Comparison of ENCODE assay signal across 10 mouse cellular contexts in genomic region chr2:90886436-90886835, GRCm38 (mm10). TPM values are rescaled to one million over a fixed set of nuclear protein-coding genes. Genes with fewer than 3 reads are reported as not detected.
DNase-seq lines count a peak whose midpoint lies in the region; ATAC-seq and TF ChIP-seq lines count a peak whose summit lies in the region.
"Had no signal": no experiment of that assay in that cellular context is flagged by ENCODE, and none has a peak within 500 bp of the region (broad histone marks: within the 10 kb centered on the region; RNA-seq: fewer than 3 reads in every experiment).

No protein-coding gene starts in this region.

- no peak for TF ChIP-seq EP300 in heart, postnatal 0 days (IDR thresholded peaks at IDR 0.05; ENCODE audit: low read depth)

- WGBS in heart, postnatal 0 days: 58% methylated on average over 6 of the region's 6 CpGs
- 26% methylated on average over 6 of the region's 6 CpGs for WGBS in embryonic facial prominence, embryonic 15.5 days
- 17% methylated on average over 6 of the region's 6 CpGs for WGBS in hindbrain, embryonic 16.5 days
- WGBS in neural tube, embryonic 11.5 days: 29% methylated on average over 6 of the region's 6 CpGs

- H3K9ac ChIP-seq in heart, postnatal 0 days (replicated peaks; ENCODE audit: low read depth, low read length): no peak overlapping the region
- H3K9ac ChIP-seq in embryonic facial prominence, embryonic 15.5 days: no peak overlapping the region
- H3K9ac ChIP-seq in hindbrain, embryonic 16.5 days (ENCODE audit: low read depth, low read length): peak overlapping the region; percentile 71
- peak overlapping the region; percentile 72 for H3K9ac ChIP-seq in neural tube, embryonic 11.5 days (ENCODE audit: low read length)

- peak overlapping the region; percentile 76 for H3K4me2 ChIP-seq in heart, postnatal 0 days (ENCODE audit: low read depth, low read length)
- H3K4me2 ChIP-seq in embryonic facial prominence, embryonic 15.5 days (replicated peaks): peak overlapping the region; percentile 98
- H3K4me2 ChIP-seq in hindbrain, embryonic 16.5 days (ENCODE audit: low read length): peak overlapping the region; percentile 54
- H3K4me2 ChIP-seq in neural tube, embryonic 11.5 days (ENCODE audit: low read depth): peak overlapping the region; percentile 90

- no peaks in the 10 kb centered on the region for H3K36me3 ChIP-seq in heart, postnatal 0 days (replicated peaks; ENCODE audit: control insufficient read depth, insufficient read depth, low read length)
- H3K36me3 ChIP-seq in embryonic facial prominence, embryonic 15.5 days: no peaks in the 10 kb centered on the region
- H3K36me3 ChIP-seq in hindbrain, embryonic 16.5 days (ENCODE audit: control insufficient read depth, insufficient read depth, low read length): no peaks in the 10 kb centered on the region
- H3K36me3 ChIP-seq in neural tube, embryonic 11.5 days (ENCODE audit: control insufficient read depth, insufficient read depth, low read length): no peaks in the 10 kb centered on the region

- DNase-seq in heart, postnatal 0 days (ENCODE audit: low spot score): no peak
- DNase-seq in heart, adult 9 months (ENCODE audit: low spot score in 2 of 2): no peak
- DNase-seq in neural tube, embryonic 11.5 days (ENCODE audit: low spot score): no peak
- no peak for DNase-seq in thymus, postnatal 25 days
- DNase-seq in B cell, adult 2 months: no peak
- DNase-seq: heart, adult 2 months; lung, adult 18-20 months had no signal

- H3K27me3 ChIP-seq in heart, postnatal 0 days (ENCODE audit: control insufficient read depth, insufficient read depth, low read length): peaks cover 42% of the 10 kb centered on the region
- peaks cover 38% of the 10 kb centered on the region for H3K27me3 ChIP-seq in embryonic facial prominence, embryonic 15.5 days
- H3K27me3 ChIP-seq in hindbrain, embryonic 16.5 days (replicated peaks; ENCODE audit: control insufficient read depth, insufficient read depth, low read length): 0 out of 2 replicates have a peak, but pooled peaks cover 2% of the 10 kb centered on the region
- peaks cover 42% of the 10 kb centered on the region for H3K27me3 ChIP-seq in neural tube, embryonic 11.5 days (ENCODE audit: control insufficient read depth, insufficient read depth, low read length)

- no peak for TF ChIP-seq CTCF in heart, postnatal 0 days (IDR thresholded peaks at IDR 0.05; ENCODE audit: low read depth)

- no peak overlapping the region for H3K27ac ChIP-seq in heart, postnatal 0 days (ENCODE audit: low read depth)
- H3K27ac ChIP-seq in embryonic facial prominence, embryonic 15.5 days (replicated peaks): no peak overlapping the region
- peak overlapping the region; percentile 85 for H3K27ac ChIP-seq in hindbrain, embryonic 16.5 days (ENCODE audit: low read depth, low read length)
- H3K27ac ChIP-seq in neural tube, embryonic 11.5 days (ENCODE audit: low read depth, low read length): no peak overlapping the region
- H3K27ac ChIP-seq: heart, adult 2 months had no signal

- ATAC-seq in heart, postnatal 0 days (ENCODE audit: insufficient read depth, low read depth): no peak
- no peak for ATAC-seq in embryonic facial prominence, embryonic 15.5 days (ENCODE audit: insufficient number of reproducible peaks, low FRiP score, low TSS enrichment, low read depth)
- ATAC-seq in hindbrain, embryonic 16.5 days: no peak
- no peak for ATAC-seq in neural tube, embryonic 11.5 days (ENCODE audit: insufficient read depth, low FRiP score, low TSS enrichment)
- no peak for ATAC-seq in CD4-positive, CD25-positive, alpha-beta regulatory T cell, adult 4 months

- peaks cover 22% of the 10 kb centered on the region for H3K4me1 ChIP-seq in heart, postnatal 0 days (ENCODE audit: control insufficient read depth, insufficient read depth)
- H3K4me1 ChIP-seq in embryonic facial prominence, embryonic 15.5 days: peaks cover 30% of the 10 kb centered on the region
- peaks cover 31% of the 10 kb centered on the region for H3K4me1 ChIP-seq in hindbrain, embryonic 16.5 days (ENCODE audit: control insufficient read depth, insufficient read depth, low read depth, low read length)
- H3K4me1 ChIP-seq in neural tube, embryonic 11.5 days (ENCODE audit: control insufficient read depth, insufficient read depth, low read length): peaks cover 5% of the 10 kb centered on the region; the same call in 1 of the 2 replicates

- no peaks in the 10 kb centered on the region for H3K9me3 ChIP-seq in heart, postnatal 0 days (replicated peaks; ENCODE audit: control insufficient read depth, low read length)
- no peaks in the 10 kb centered on the region for H3K9me3 ChIP-seq in embryonic facial prominence, embryonic 15.5 days (replicated peaks)
- H3K9me3 ChIP-seq in hindbrain, embryonic 16.5 days (ENCODE audit: control insufficient read depth, low read length): no peaks in the 10 kb centered on the region
- no peaks in the 10 kb centered on the region for H3K9me3 ChIP-seq in neural tube, embryonic 11.5 days (ENCODE audit: control insufficient read depth, low read length)

- H3K4me3 ChIP-seq in heart, postnatal 0 days (ENCODE audit: low read depth, low read length): peak overlapping the region; percentile 45
- peak overlapping the region; percentile 56 for H3K4me3 ChIP-seq in embryonic facial prominence, embryonic 15.5 days (replicated peaks)
- peak overlapping the region; percentile 49 for H3K4me3 ChIP-seq in hindbrain, embryonic 16.5 days (ENCODE audit: low read length)
- H3K4me3 ChIP-seq in neural tube, embryonic 11.5 days (ENCODE audit: low read depth, low read length): peak overlapping the region; percentile 55

RNA-seq across cellular contexts. Expression of gene C1qtnf4, which starts 0.8 kb away (rescaled TPM):
- 15.5 and 18.7 TPM in 2 replicates for total RNA-seq in heart, postnatal 0 days (2014; rRNA removed; ENCODE audit: low replicate concordance)
- 23.7 and 28.1 TPM in 2 replicates for polyA plus RNA-seq in heart, postnatal 0 days (2015; fragmentation: Nextera tagmentation; extraction: Ambion mirVana)
- 20.5 and 20.8 TPM in 2 replicates for polyA plus RNA-seq in embryonic facial prominence, embryonic 15.5 days (2015; fragmentation: Nextera tagmentation; extraction: Ambion mirVana)
- polyA plus RNA-seq in hindbrain, embryonic 16.5 days (2015; fragmentation: Nextera tagmentation; extraction: Ambion mirVana): 19.8 and 26.6 TPM in 2 replicates
- polyA plus RNA-seq in neural tube, embryonic 11.5 days (2014; fragmentation: Nextera tagmentation; extraction: Ambion mirVana): 20.6 and 22.5 TPM in 2 replicates
- polyA plus RNA-seq in CD4-positive, CD25-positive, alpha-beta regulatory T cell, adult 4 months (2017; shearing (Covaris generic)): under 1 TPM; 0.82 to 0.83 TPM

RNA-seq across cellular contexts. Expression of gene Kbtbd4, which starts 18.1 kb away (rescaled TPM):
- total RNA-seq in heart, postnatal 0 days (2014; rRNA removed; ENCODE audit: low replicate concordance): 19.5 and 28.3 TPM in 2 replicates
- polyA plus RNA-seq in heart, postnatal 0 days (2015; fragmentation: Nextera tagmentation; extraction: Ambion mirVana): 16.4 and 17.8 TPM in 2 replicates
- polyA plus RNA-seq in embryonic facial prominence, embryonic 15.5 days (2015; fragmentation: Nextera tagmentation; extraction: Ambion mirVana): 37.4 and 37.6 TPM in 2 replicates
- 56.7 and 61.4 TPM in 2 replicates for polyA plus RNA-seq in hindbrain, embryonic 16.5 days (2015; fragmentation: Nextera tagmentation; extraction: Ambion mirVana)
- polyA plus RNA-seq in neural tube, embryonic 11.5 days (2014; fragmentation: Nextera tagmentation; extraction: Ambion mirVana): 48.2 and 49.5 TPM in 2 replicates
- polyA plus RNA-seq in CD4-positive, CD25-positive, alpha-beta regulatory T cell, adult 4 months (2017; shearing (Covaris generic)): 10 to 100 TPM; 40.3 to 50.4 TPM

RNA-seq across cellular contexts. Expression of gene Ndufs3, which starts 18.2 kb away (rescaled TPM):
- total RNA-seq in heart, postnatal 0 days (2014; rRNA removed; ENCODE audit: low replicate concordance): 556 and 596 TPM in 2 replicates
- polyA plus RNA-seq in heart, postnatal 0 days (2015; fragmentation: Nextera tagmentation; extraction: Ambion mirVana): 620 and 652 TPM in 2 replicates
- 194 and 204 TPM in 2 replicates for polyA plus RNA-seq in embryonic facial prominence, embryonic 15.5 days (2015; fragmentation: Nextera tagmentation; extraction: Ambion mirVana)
- polyA plus RNA-seq in hindbrain, embryonic 16.5 days (2015; fragmentation: Nextera tagmentation; extraction: Ambion mirVana): 221 and 244 TPM in 2 replicates
- 187 and 191 TPM in 2 replicates for polyA plus RNA-seq in neural tube, embryonic 11.5 days (2014; fragmentation: Nextera tagmentation; extraction: Ambion mirVana)
- 100 to 1,000 TPM; 103 to 127 TPM for polyA plus RNA-seq in CD4-positive, CD25-positive, alpha-beta regulatory T cell, adult 4 months (2017; shearing (Covaris generic))

RNA-seq across cellular contexts. Expression of gene Mtch2, which starts 39.5 kb away (rescaled TPM):
- total RNA-seq in heart, postnatal 0 days (2014; rRNA removed; ENCODE audit: low replicate concordance): 181 and 206 TPM in 2 replicates
- polyA plus RNA-seq in heart, postnatal 0 days (2015; fragmentation: Nextera tagmentation; extraction: Ambion mirVana): 246 and 266 TPM in 2 replicates
- polyA plus RNA-seq in embryonic facial prominence, embryonic 15.5 days (2015; fragmentation: Nextera tagmentation; extraction: Ambion mirVana): 175 and 188 TPM in 2 replicates
- 256 and 257 TPM in 2 replicates for polyA plus RNA-seq in hindbrain, embryonic 16.5 days (2015; fragmentation: Nextera tagmentation; extraction: Ambion mirVana)
- 288 and 291 TPM in 2 replicates for polyA plus RNA-seq in neural tube, embryonic 11.5 days (2014; fragmentation: Nextera tagmentation; extraction: Ambion mirVana)
- polyA plus RNA-seq in CD4-positive, CD25-positive, alpha-beta regulatory T cell, adult 4 months (2017; shearing (Covaris generic)): 100 to 1,000 TPM; 101 to 104 TPM

RNA-seq across cellular contexts. Expression of gene Celf1, which starts 53.7 kb away (rescaled TPM):
- 85.6 and 113 TPM in 2 replicates for total RNA-seq in heart, postnatal 0 days (2014; rRNA removed; ENCODE audit: low replicate concordance)
- 63.9 and 72.6 TPM in 2 replicates for polyA plus RNA-seq in heart, postnatal 0 days (2015; fragmentation: Nextera tagmentation; extraction: Ambion mirVana)
- 66.4 and 66.7 TPM in 2 replicates for polyA plus RNA-seq in embryonic facial prominence, embryonic 15.5 days (2015; fragmentation: Nextera tagmentation; extraction: Ambion mirVana)
- 81.9 and 95.3 TPM in 2 replicates for polyA plus RNA-seq in hindbrain, embryonic 16.5 days (2015; fragmentation: Nextera tagmentation; extraction: Ambion mirVana)
- 98.7 and 109 TPM in 2 replicates for polyA plus RNA-seq in neural tube, embryonic 11.5 days (2014; fragmentation: Nextera tagmentation; extraction: Ambion mirVana)
- polyA plus RNA-seq in CD4-positive, CD25-positive, alpha-beta regulatory T cell, adult 4 months (2017; shearing (Covaris generic)): 10 to 100 TPM; 52.7 to 54.9 TPM

Comparison
In these comparisons a context has a peak if more than half of its experiments do, and no peak if none do; other contexts are left out.
1. H3K9ac ChIP-seq: peak in hindbrain, embryonic 16.5 days (single experiment) and neural tube, embryonic 11.5 days (single experiment); none in heart, postnatal 0 days (single experiment) and embryonic facial prominence, embryonic 15.5 days (single experiment).
2. RNA of gene C1qtnf4, which starts 0.8 kb away (polyA plus RNA-seq): 23.7 to 28.1 TPM in heart, postnatal 0 days, 20.6 to 22.5 TPM in neural tube, embryonic 11.5 days, 20.5 to 20.8 TPM in embryonic facial prominence, embryonic 15.5 days and 19.8 to 26.6 TPM in hindbrain, embryonic 16.5 days; 0.82 to 0.83 TPM in CD4-positive, CD25-positive, alpha-beta regulatory T cell, adult 4 months; every median in the first group is over 10 times any median in the second.
3. Peak in every context shown above with its lines, with median percentiles within 50 percentile points of each other: H3K4me2 ChIP-seq and H3K4me3 ChIP-seq.